Mouse (Mus musculus): ENCODE measurements around the gene Trp53. TPM values are rescaled to one million over a fixed set of nuclear protein-coding genes. Genes with fewer than 3 reads are reported as not detected.

The Trp53 gene
- polyA plus RNA-seq (2012; ENCODE audit: low replicate concordance) = 119 and 129 TPM in 2 replicates

DNA sequence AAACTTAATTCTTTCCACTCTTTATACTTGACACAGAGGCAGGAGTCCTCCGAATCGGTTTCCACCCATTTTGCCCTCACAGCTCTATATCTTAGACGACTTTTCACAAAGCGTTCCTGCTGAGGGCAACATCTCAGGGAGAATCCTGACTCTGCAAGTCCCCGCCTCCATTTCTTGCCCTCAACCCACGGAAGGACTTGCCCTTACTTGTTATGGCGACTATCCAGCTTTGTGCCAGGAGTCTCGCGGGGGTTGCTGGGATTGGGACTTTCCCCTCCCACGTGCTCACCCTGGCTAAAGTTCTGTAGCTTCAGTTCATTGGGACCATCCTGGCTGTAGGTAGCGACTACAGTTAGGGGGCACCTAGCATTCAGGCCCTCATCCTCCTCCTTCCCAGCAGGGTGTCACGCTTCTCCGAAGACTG, at the start of gene Trp53, which contains the start of gene Wrap53:
Gene Trp53 (plus strand): TSS at position 269 of the 424 bp plus-strand sequence.
Gene Wrap53 (minus strand): TSS at position 165 of the 424 bp plus-strand sequence.

DNA sequence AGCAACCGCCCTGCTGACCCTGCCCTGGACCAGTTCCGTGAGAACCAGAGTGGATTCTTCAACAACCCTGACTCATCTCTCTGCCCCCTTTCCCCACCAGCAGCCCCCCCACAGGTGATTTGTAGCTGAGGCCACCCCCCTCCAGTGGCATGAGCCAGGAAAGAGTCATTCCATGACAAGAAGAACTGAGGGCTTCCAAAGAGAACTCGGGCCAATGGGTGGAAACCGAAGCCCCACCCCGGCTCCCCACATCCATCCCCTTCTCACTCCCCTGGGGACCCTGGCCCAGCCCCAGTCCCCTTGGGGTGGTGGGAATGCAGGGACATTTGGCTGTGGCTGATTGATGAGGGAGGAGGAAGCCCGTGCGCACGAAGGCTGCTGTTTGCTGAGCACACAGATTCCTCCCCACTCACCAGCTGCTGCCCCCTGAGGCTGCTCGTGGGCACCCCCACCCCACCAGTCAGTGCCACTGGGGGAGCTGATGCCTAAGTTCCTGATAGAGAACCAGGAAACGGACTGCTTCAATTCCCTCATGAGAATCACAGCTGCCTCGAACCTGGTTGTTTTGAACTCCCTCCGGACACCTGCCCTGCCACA, 31.0 kb upstream of the Trp53 start, which contains the start of gene Dnah2:
Gene Dnah2 (minus strand): TSS at position 51 of the 597 bp plus-strand sequence.

DNA sequence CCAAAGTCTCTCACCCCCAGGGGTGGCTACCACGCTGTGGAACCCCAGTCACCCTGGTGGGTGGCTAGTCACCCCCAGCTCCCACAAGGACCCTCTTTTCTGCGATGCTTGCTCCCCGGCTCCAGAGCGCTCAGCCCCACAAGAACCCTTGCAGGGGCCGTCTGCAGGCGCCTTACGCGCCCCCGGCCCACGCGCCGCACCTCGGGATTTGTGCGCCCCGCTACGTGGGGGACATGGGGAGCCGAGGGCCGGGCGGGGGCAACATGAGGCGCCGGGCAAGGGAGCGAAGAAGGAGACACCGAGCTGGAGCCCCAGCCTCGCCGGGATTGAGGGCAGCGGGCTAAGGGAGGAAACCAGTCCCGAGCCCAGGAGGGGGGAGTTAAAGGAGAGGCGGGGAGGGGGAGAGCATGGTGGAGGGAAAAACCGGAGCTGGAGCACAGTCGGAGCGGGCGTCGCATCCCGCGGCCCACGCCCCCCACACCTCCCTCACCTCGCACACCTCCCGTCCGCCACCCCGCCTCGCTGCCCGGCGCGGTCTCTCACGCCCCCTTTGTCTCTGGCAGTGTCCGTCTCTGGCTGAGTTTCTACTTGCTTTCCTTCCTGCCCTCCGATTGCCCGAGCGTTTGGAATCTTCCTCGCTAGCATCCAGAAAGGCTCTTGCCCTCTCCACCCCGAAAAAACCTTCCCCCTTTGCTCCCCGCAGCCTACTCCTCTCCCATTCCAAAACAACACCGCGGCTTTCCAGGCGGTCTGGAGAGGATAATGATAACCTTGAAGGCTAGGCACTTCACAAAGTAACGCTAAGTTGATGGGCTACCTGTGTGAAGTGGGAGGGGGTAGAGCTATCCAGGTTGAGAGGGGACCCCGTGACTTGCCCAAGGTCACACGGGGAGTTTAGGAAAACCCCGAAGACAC, 20.1 kb upstream of the Trp53 start, which contains the start of gene Efnb3:
Gene Efnb3 (minus strand): TSS at position 355 of the 915 bp plus-strand sequence.

DNA sequence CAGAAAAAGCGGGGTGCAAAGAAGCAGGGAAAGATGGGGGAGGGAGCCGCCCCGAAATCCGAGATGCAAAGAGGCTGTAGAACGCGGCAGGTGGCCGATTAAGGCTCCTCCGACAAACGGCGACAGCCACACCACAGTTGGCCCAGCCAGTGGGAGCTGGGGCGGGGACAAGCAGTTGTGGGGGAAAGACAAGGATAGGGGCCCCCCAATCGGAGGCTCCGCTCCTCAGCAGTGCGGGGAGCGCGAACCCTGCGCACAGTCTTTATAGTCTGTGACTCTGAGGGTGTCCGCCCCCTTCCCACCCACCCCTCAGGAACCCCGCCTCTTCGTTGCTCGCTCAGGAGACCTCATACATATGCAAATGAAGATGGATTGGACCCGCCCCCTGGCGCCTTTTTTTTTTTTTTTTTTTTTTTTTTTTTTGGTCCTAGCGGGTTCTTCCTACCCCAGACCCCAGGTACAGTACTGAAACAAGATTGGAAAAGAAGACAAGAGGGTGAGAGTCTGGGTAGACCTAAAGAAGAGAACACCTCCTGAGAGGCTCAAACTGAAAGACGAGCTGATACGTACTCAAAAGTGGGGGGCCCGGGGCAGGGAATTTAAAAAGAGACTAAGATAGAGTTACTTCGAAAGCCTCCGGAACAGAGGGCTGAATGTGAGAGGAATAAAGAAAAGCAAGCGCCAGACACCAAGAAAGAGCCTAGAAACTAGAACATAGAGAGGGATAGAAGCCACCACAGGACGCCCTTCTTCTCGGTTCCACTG, 25.7 kb downstream of the Trp53 start, which contains the start of gene Atp1b2:
Gene Atp1b2 (minus strand): TSS at position 217 of the 765 bp plus-strand sequence.

DNA sequence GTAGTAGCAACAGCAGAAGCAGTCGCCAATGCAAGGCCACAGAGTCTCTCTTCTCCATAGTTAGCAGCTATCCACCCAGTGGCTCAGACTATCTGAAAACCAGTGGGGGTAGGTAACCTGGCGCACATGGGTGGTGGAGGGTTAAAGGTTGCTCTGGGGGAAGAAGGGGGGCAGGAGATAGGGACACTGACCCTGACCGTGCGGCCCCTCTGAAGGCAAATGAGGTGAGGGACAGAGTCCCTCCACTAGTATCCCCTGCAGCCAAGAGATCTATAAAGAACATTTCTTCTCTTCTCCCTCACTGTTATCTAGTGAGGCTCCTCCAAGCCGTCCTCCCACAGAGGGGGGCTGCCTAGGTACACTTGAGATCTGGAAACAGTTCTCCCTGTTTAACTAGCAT, 37.6 kb downstream of the Trp53 start, which contains the start of gene Shbg:
Gene Shbg (minus strand): TSS at position 101 of the 400 bp plus-strand sequence.

DNA sequence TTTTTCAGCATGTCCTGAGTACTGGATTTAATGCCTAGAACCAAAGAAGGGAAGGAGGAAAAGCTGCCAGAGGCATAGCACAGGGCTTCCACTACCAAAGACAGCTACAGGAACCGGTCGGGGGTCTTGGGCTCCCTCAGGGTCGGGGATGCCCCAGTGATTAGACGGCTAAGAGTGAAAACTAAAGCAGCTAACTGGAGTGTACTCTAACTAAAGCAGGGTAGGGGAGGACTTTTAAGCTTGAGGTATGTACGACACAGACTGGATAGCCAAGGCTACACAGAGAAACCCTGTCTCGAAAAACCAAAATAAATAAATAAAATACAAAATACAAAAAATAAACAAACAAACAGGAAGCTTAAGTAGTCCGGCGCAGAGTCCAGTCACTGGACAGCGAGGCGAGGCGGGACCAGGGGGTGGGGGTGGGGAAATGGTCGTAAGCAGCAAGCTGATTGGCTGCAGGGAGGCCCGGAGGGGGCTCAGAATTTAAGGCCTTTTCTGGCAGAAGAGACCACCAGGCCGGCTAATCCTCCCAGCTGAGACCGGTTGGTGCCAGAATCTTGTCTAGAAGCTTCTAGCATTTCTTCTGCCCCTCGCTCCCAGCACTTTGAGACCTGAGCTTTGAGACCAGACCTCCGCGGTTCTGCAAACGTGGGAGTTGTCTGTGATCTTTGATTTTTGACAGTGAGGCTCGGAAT, 41.6 kb downstream of the Trp53 start, which contains the start of gene Sat2:
Gene Sat2 (plus strand): TSS at position 454 of the 698 bp plus-strand sequence.

DNA sequence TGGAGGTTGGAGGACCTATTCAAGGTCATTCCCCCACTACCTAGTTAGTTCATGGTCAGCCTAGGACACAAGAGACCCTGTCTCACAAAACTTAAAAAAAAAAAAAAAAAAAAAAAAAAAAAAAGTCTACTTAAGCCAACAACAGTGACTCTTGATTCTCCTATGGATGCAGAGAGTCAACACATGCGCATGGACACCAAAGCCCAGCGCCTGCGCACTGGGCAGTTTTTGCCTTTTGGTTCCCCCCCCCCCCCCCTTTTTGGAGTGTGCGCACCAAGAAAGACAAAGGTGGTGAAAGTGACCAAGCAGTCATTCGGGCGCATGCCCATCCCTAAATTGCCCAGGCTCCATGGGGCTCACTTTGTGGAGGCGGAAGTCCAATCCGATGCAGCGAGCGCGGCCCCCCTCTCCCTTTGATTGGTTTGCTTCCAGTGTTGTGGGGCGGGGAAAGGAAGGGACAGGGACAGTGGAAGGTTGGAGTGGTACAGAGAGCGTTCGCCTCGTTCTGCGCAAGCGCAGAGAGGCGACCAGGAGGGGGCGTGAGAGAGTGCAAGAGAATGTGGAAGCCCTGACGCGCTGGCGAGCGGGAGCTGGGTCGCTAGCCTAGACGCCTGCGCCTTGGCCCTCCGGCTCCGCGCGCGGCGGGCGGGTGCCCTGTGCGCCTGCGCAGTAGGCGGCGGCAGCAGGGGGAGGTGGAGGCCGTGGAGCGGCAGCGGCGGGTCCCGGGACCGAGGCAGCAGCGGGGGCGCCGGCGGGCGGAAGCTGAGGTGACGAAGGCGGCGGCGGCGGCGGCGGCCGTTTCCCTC, 52.3 kb downstream of the Trp53 start, which contains the start of gene Fxr2:
Gene Fxr2 (plus strand): TSS at position 707 of the 806 bp plus-strand sequence.

Other genes with a start within 250 kb of the Trp53 start
- 1.0 and 2.3 TPM in 2 replicates for gene Rnf227, start 239.9 kb upstream of the Trp53 start, polyA plus RNA-seq (2012; ENCODE audit: low replicate concordance)
- 144 and 249 TPM in 2 replicates for gene Chd3, start 211.0 kb upstream of the Trp53 start, polyA plus RNA-seq (2012; ENCODE audit: low replicate concordance)
- 59.8 and 78.6 TPM in 2 replicates for gene Naa38, start 184.9 kb upstream of the Trp53 start, polyA plus RNA-seq (2012; ENCODE audit: low replicate concordance)
- gene Cyb5d1, start 184.7 kb upstream of the Trp53 start, polyA plus RNA-seq (2012; ENCODE audit: low replicate concordance) = 1.7 and 8.7 TPM in 2 replicates
- gene Tmem88, start 182.1 kb upstream of the Trp53 start, polyA plus RNA-seq (2012; ENCODE audit: low replicate concordance) = 0.69 and 2.1 TPM in 2 replicates
- 73.8 and 92.1 TPM in 2 replicates for gene Kdm6b, start 166.7 kb upstream of the Trp53 start, polyA plus RNA-seq (2012; ENCODE audit: low replicate concordance)
- 0.02 and 0.19 TPM in 2 replicates for gene Dnah2, start 31.2 kb upstream of the Trp53 start, polyA plus RNA-seq (2012; ENCODE audit: low replicate concordance)
- gene Efnb3, start 20.2 kb upstream of the Trp53 start, polyA plus RNA-seq (2012; ENCODE audit: low replicate concordance) = 1.6 and 2.7 TPM in 2 replicates
- gene Wrap53, start 104 bp upstream of the Trp53 start, polyA plus RNA-seq (2012; ENCODE audit: low replicate concordance) = 6.9 and 45.7 TPM in 2 replicates
- gene Atp1b2, start 25.6 kb downstream of the Trp53 start, polyA plus RNA-seq (2012; ENCODE audit: low replicate concordance) = 171 and 259 TPM in 2 replicates
- gene Shbg, start 37.5 kb downstream of the Trp53 start, polyA plus RNA-seq (2012; ENCODE audit: low replicate concordance) = not detected in 2 replicates
- not detected in 2 replicates for gene Sat2, start 41.7 kb downstream of the Trp53 start, polyA plus RNA-seq (2012; ENCODE audit: low replicate concordance)
- 91.8 and 97.5 TPM in 2 replicates for gene Fxr2, start 52.6 kb downstream of the Trp53 start, polyA plus RNA-seq (2012; ENCODE audit: low replicate concordance)
- gene Sox15, start 75.0 kb downstream of the Trp53 start, polyA plus RNA-seq (2012; ENCODE audit: low replicate concordance) = 0.44 TPM in 1 of 2 replicates, not detected in the other
- 24.1 and 29.9 TPM in 2 replicates for gene Mpdu1, start 82.3 kb downstream of the Trp53 start, polyA plus RNA-seq (2012; ENCODE audit: low replicate concordance)
- 26.6 and 82.4 TPM in 2 replicates for gene Cd68, start 85.8 kb downstream of the Trp53 start, polyA plus RNA-seq (2012; ENCODE audit: low replicate concordance)
- gene Eif4a1, start 92.1 kb downstream of the Trp53 start, polyA plus RNA-seq (2012; ENCODE audit: low replicate concordance) = 226 and 408 TPM in 2 replicates
- gene Senp3, start 101.7 kb downstream of the Trp53 start, polyA plus RNA-seq (2012; ENCODE audit: low replicate concordance) = 128 and 137 TPM in 2 replicates
- gene Tnfsf13, start 105.4 kb downstream of the Trp53 start, polyA plus RNA-seq (2012; ENCODE audit: low replicate concordance) = 2.3 and 5.0 TPM in 2 replicates
- 9.0 and 9.7 TPM in 2 replicates for gene Tnfsf12, start 115.5 kb downstream of the Trp53 start, polyA plus RNA-seq (2012; ENCODE audit: low replicate concordance)
- gene Tnfsfm13, start 115.7 kb downstream of the Trp53 start, polyA plus RNA-seq (2012; ENCODE audit: low replicate concordance) = 6.6 and 8.1 TPM in 2 replicates
- 92.9 and 194 TPM in 2 replicates for gene Polr2a, start 178.3 kb downstream of the Trp53 start, polyA plus RNA-seq (2012; ENCODE audit: low replicate concordance)
- gene Slc35g3, start 181.6 kb downstream of the Trp53 start, polyA plus RNA-seq (2012; ENCODE audit: low replicate concordance) = not detected in 2 replicates
- gene Zbtb4, start 185.6 kb downstream of the Trp53 start, polyA plus RNA-seq (2012; ENCODE audit: low replicate concordance) = 38.9 and 47.4 TPM in 2 replicates
- 0.18 and 0.20 TPM in 2 replicates for gene Chrnb1, start 215.6 kb downstream of the Trp53 start, polyA plus RNA-seq (2012; ENCODE audit: low replicate concordance)
- gene Fgf11, start 221.5 kb downstream of the Trp53 start, polyA plus RNA-seq (2012; ENCODE audit: low replicate concordance) = 0.07 and 0.47 TPM in 2 replicates
- gene Tmem102, start 225.3 kb downstream of the Trp53 start, polyA plus RNA-seq (2012; ENCODE audit: low replicate concordance) = not detected in 2 replicates
- gene Gm39566, start 234.9 kb downstream of the Trp53 start, polyA plus RNA-seq (2012; ENCODE audit: low replicate concordance) = 0.07 TPM in 1 of 2 replicates, not detected in the other
- gene Spem2, start 238.1 kb downstream of the Trp53 start, polyA plus RNA-seq (2012; ENCODE audit: low replicate concordance) = not detected in 2 replicates
- not detected in 2 replicates for gene Spem1, start 241.8 kb downstream of the Trp53 start, polyA plus RNA-seq (2012; ENCODE audit: low replicate concordance)